Mouse (Mus musculus): ENCODE measurements around the gene Whrn. TPM values are rescaled to one million over a fixed set of nuclear protein-coding genes. Genes with fewer than 3 reads are reported as not detected.

Gene Whrn
- polyA plus RNA-seq, 1 experiment: not detected

- Histone ChIP-seq H3K4me1 (ENCODE audit: control insufficient read depth, insufficient read depth, low read length) (no peaks in the 10 kb centered on the region), H3K4me3 (ENCODE audit: insufficient read depth, low read depth, low read length) (no peak overlapping the region), H3K27ac (ENCODE audit: insufficient read depth, low read depth, low read length) (no peak overlapping the region)
- TF ChIP-seq POLR2A (IDR thresholded peaks at IDR 0.05; ENCODE audit: insufficient read depth, low read depth, low read length) (no peak), CTCF (IDR thresholded peaks at IDR 0.05; ENCODE audit: insufficient read depth, low read depth, low read length) (no peak)
- WGBS: 91% methylated on average over 1 of the region's 1 CpGs
Observed at GRCm38 (mm10) chr4:63375367-63375766, 120.4 kb downstream of the Whrn start.

DNA sequence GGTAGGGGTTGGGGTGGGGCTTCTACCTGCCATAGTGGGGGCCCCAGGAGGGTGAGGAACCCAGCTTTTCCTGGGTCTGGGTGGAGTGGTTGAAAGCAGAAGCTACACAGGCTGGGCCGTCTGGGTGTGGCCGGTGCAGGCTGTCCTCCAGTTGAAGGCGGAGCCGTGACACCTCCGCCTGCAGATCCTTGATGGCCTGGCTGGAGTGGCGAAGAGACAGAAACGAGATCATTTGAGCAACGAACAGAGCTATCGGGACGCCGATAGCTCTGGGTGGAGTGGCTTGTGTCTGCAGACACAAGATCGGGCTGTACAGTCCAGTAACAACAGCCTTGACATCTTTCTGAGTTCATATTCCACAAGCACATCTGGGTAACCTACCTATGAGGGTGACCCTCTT lies 121.5 kb downstream of the Whrn start:
- 93% methylated on average over 12 of the region's 12 CpGs for WGBS
- Histone ChIP-seq H3K27ac (ENCODE audit: insufficient read depth, low read depth, low read length) (no peak overlapping the region), H3K4me3 (ENCODE audit: insufficient read depth, low read depth, low read length) (no peak overlapping the region), H3K4me1 (ENCODE audit: control insufficient read depth, insufficient read depth, low read length) (no peaks in the 10 kb centered on the region)
- TF ChIP-seq CTCF (IDR thresholded peaks at IDR 0.05; ENCODE audit: insufficient read depth, low read depth, low read length) (no peak), POLR2A (IDR thresholded peaks at IDR 0.05; ENCODE audit: insufficient read depth, low read depth, low read length) (no peak)

DNA sequence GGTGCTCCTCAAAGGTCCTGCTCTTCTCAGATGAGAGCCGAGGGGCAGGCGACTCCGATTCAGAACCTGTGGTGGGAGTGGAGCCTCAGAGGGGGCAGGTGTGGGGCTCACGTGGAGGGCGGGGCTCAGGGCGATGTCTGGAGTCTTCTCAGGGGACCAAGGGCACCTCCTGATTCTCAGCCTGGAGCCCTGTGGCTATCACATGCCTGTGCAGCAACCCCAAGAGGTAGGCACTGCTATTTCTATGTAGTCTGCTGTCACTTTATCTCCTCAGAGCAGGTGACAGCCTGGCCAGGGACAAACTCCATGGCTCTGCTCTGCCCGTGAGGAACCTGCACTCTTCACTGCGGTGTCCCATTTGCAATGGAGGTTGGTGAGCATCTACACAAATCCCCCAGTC lies 122.4 kb downstream of the Whrn start:
- TF ChIP-seq CTCF (IDR thresholded peaks at IDR 0.05; ENCODE audit: insufficient read depth, low read depth, low read length): no peak
- no peak for TF ChIP-seq POLR2A (IDR thresholded peaks at IDR 0.05; ENCODE audit: insufficient read depth, low read depth, low read length)
- Histone ChIP-seq H3K4me3 (ENCODE audit: insufficient read depth, low read depth, low read length) (no peak overlapping the region), H3K4me1 (ENCODE audit: control insufficient read depth, insufficient read depth, low read length) (no peaks in the 10 kb centered on the region), H3K27ac (ENCODE audit: insufficient read depth, low read depth, low read length) (no peak overlapping the region)
- 94% methylated on average over 8 of the region's 8 CpGs for WGBS

DNA sequence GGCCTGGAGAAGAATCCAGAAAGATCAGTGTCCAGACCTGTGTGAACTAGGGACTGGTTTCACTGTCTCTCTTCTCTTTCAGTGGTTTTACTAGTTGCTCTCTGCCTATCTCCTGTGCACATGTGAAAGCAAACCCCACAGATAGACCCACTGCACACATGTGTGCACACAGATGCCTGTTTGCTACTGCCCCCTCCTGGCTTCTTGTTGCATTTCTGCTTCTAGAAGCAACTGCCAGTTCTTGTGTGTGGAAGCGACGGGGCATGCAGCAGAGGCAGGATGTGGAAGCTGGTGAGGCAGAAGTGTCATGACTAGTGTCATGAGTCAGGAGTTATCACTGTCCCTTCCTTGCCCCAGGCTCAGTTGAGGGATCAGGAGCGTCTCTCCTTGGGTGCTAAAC lies 123.9 kb downstream of the Whrn start:
- TF ChIP-seq CTCF (IDR thresholded peaks at IDR 0.05; ENCODE audit: insufficient read depth, low read depth, low read length) (no peak), POLR2A (IDR thresholded peaks at IDR 0.05; ENCODE audit: insufficient read depth, low read depth, low read length) (no peak)
- Histone ChIP-seq H3K4me1 (ENCODE audit: control insufficient read depth, insufficient read depth, low read length) (no peaks in the 10 kb centered on the region), H3K27ac (ENCODE audit: insufficient read depth, low read depth, low read length) (no peak overlapping the region), H3K4me3 (ENCODE audit: insufficient read depth, low read depth, low read length) (no peak overlapping the region)
- WGBS: 85% methylated on average over 3 of the region's 3 CpGs

DNA sequence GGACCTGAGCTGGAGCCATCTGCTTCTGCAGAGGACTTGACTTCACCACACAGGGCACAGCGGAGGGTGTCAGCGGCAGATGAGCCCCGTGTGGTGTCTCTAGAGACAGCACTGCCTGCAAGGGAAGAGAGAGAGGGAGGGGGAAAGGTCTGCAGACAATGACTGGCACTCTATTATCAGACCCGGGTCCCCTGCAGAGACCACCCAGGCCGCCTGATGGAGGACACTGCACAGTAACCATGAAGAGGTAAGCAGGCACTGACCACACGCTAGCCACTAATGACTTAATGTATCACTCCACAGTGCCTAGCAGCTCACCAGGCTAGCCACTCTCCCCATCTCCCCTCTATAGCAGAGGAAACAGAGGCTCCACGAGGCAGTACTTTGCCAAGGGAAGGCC lies 124.9 kb downstream of the Whrn start:
- no peak overlapping the region for H3K27ac ChIP-seq (ENCODE audit: insufficient read depth, low read depth, low read length)
- no peak for TF ChIP-seq POLR2A (IDR thresholded peaks at IDR 0.05; ENCODE audit: insufficient read depth, low read depth, low read length)
- no peak for TF ChIP-seq CTCF (IDR thresholded peaks at IDR 0.05; ENCODE audit: insufficient read depth, low read depth, low read length)
- WGBS: 69% methylated on average over 7 of the region's 7 CpGs
- H3K4me1 ChIP-seq (ENCODE audit: control insufficient read depth, insufficient read depth, low read length): no peaks in the 10 kb centered on the region
- H3K4me3 ChIP-seq (ENCODE audit: insufficient read depth, low read depth, low read length): no peak overlapping the region

DNA sequence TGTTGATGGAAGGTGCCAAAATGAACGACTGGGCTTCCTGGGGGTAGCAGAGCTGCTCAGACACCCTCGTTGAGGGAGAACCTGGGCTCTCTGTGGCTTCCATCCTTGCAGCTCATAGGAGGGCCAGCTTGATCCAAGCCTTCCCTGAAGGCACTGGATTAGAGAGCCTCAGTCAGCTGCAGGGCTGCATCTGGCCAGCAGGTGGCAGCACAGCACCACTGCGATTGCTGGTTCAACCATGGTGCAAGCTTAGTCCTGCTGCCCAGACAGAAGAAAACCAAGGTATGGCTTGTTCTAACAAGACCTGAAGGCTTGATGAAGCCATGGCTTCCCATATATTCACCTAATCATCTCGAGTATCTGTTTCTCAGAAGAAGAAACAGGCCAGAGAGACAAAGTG lies 127.2 kb downstream of the Whrn start:
- Histone ChIP-seq H3K4me3 (ENCODE audit: insufficient read depth, low read depth, low read length) (no peak overlapping the region), H3K4me1 (ENCODE audit: control insufficient read depth, insufficient read depth, low read length) (no peaks in the 10 kb centered on the region), H3K27ac (ENCODE audit: insufficient read depth, low read depth, low read length) (no peak overlapping the region)
- 18% methylated on average over 4 of the region's 4 CpGs for WGBS
- TF ChIP-seq CTCF (IDR thresholded peaks at IDR 0.05; ENCODE audit: insufficient read depth, low read depth, low read length): peak; percentile 98
- no peak for TF ChIP-seq POLR2A (IDR thresholded peaks at IDR 0.05; ENCODE audit: insufficient read depth, low read depth, low read length)

Other genes starting within 250 kb of the Whrn start
- gene Orm1, start 151.4 kb downstream of the Whrn start, polyA plus RNA-seq (2012; ENCODE audit: insufficient read depth, insufficient read length, low replicate concordance, missing spikeins): not detected in 2 replicates
- not detected in 2 replicates for gene Orm3, start 139.8 kb downstream of the Whrn start, polyA plus RNA-seq (2012; ENCODE audit: insufficient read depth, insufficient read length, low replicate concordance, missing spikeins)
- gene Orm2, start 133.5 kb downstream of the Whrn start, polyA plus RNA-seq (2012; ENCODE audit: insufficient read depth, insufficient read length, low replicate concordance, missing spikeins): not detected in 2 replicates
- gene Akna, start 92.6 kb downstream of the Whrn start, polyA plus RNA-seq (2012; ENCODE audit: insufficient read depth, insufficient read length, low replicate concordance, missing spikeins): not detected in 2 replicates
- not detected in 2 replicates for gene Atp6v1g1, start 48.8 kb upstream of the Whrn start, polyA plus RNA-seq (2012; ENCODE audit: insufficient read depth, insufficient read length, low replicate concordance, missing spikeins)
- not detected in 2 replicates for gene Tmem268, start 62.8 kb upstream of the Whrn start, polyA plus RNA-seq (2012; ENCODE audit: insufficient read depth, insufficient read length, low replicate concordance, missing spikeins)
- not detected in 2 replicates for gene Gm11213, start 109.3 kb upstream of the Whrn start, polyA plus RNA-seq (2012; ENCODE audit: insufficient read depth, insufficient read length, low replicate concordance, missing spikeins)
- gene Tex48, start 126.4 kb upstream of the Whrn start, polyA plus RNA-seq (2012; ENCODE audit: insufficient read depth, insufficient read length, low replicate concordance, missing spikeins): not detected in 2 replicates
- not detected in 2 replicates for gene Gm11214, start 167.4 kb upstream of the Whrn start, polyA plus RNA-seq (2012; ENCODE audit: insufficient read depth, insufficient read length, low replicate concordance, missing spikeins)
- not detected in 2 replicates for gene Tnfsf15, start 249.1 kb upstream of the Whrn start, polyA plus RNA-seq (2012; ENCODE audit: insufficient read depth, insufficient read length, low replicate concordance, missing spikeins)